Mouse (Mus musculus) embryonic facial prominence, embryonic 13.5 days (tissue): ENCODE results near the gene Ehbp1. TPM values are rescaled to one million over a fixed set of nuclear protein-coding genes. Genes with fewer than 3 reads are reported as not detected.

ENCODE experiments used
- ATAC-seq: fragments of 200-750 bp; cut with Nextera tagmentation; 2 replicates; pipeline ENCODE4 v1.8.0; 2017; ENCODE audit warnings: low read depth; ENCODE audit not compliant: insufficient number of reproducible peaks, insufficient read depth, low FRiP score, low TSS enrichment
- H3K27ac ChIP-seq: fragments of 300-500 bp; sonication (generic); 2 replicates; pipeline ENCODE4 v1.5.1; 2015; ENCODE audit warnings: moderate library complexity, mild to moderate bottlenecking, inconsistent platforms
- H3K27me3 ChIP-seq: fragments of 300-500 bp; sonication (generic); 2 replicates; pipeline ENCODE4 v1.6.1; 2015; ENCODE audit warnings: mild to moderate bottlenecking, inconsistent platforms
- H3K36me3 ChIP-seq: fragments of 300-500 bp; sonication (generic); 2 replicates; pipeline ENCODE4 v1.6.1; 2015; ENCODE audit warnings: mild to moderate bottlenecking, inconsistent platforms
- H3K4me1 ChIP-seq: fragments of 300-500 bp; sonication (generic); 2 replicates; pipeline ENCODE4 v1.6.1; 2015; ENCODE audit warnings: inconsistent platforms
- H3K4me2 ChIP-seq: fragments of 300-500 bp; sonication (generic); 2 replicates; pipeline ENCODE4 v1.6.1; 2015; ENCODE audit warnings: moderate library complexity, mild to moderate bottlenecking, inconsistent platforms
- H3K4me3 ChIP-seq: fragments of 300-500 bp; sonication (generic); 2 replicates; pipeline ENCODE4 v1.5.1; 2015; ENCODE audit warnings: mild to moderate bottlenecking, inconsistent platforms
- H3K9ac ChIP-seq: fragments of 300-500 bp; sonication (generic); 2 replicates; pipeline ENCODE4 v1.6.1; 2015; ENCODE audit warnings: mild to moderate bottlenecking, inconsistent platforms
- H3K9me3 ChIP-seq: fragments of 300-500 bp; sonication (generic); 2 replicates; pipeline ENCODE4 v1.6.1; 2016; ENCODE audit warnings: inconsistent platforms
- WGBS: fragments of 180-500 bp; shearing (Covaris S2); methylation state at CpG from one replicate; pipeline ENCODE4 v1.1.7; 2015; ENCODE audit warnings: mixed read lengths; 5-methylcytosine and 5-hydroxymethylcytosine counted together
- polyA plus RNA-seq: library from polyadenylated mRNA; unstranded; fragments of >200 nt; fragmentation: Nextera tagmentation; extraction: Ambion mirVana; gene quantifications from 2 replicates; pipeline ENCODE4 v1.2.1, GENCODE M21; 2015

Gene Ehbp1
- polyA plus RNA-seq, 1 experiment from 2014 or later: 17.6 TPM

GRCm38 (mm10) chr11:22140737-22141136 is 201.4 kb downstream of the Ehbp1 start:
- no peak for ATAC-seq
- Histone ChIP-seq H3K9ac (no peak overlapping the region), H3K4me2 (no peak overlapping the region), H3K27me3 (no peaks in the 10 kb centered on the region), H3K27ac (no peak overlapping the region), H3K4me3 (no peak overlapping the region), H3K36me3 (peaks cover 4% of the 10 kb centered on the region; the same call in 1 of the 2 replicates), H3K9me3 (no peaks in the 10 kb centered on the region), H3K4me1 (no peaks in the 10 kb centered on the region)
- WGBS: 84% methylated on average over 2 of the region's 2 CpGs

DNA sequence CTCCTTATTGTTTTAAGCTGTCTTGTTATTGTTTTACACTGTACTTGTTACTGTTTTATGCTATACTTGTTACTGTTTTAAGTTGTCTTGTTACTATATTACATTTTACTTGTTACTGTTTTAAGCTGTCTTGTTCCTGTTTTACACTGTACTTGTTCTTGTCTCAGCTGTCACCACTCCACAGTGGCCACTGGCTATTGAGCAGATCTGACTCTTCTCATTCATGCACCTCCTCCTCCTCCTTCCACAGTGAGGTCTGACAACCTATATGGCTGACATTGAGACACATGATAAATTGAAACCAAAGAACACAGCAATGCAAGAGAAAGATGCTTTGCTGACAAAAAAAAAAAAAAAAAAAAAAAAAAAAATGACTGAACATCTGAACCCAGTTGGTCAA is 203.6 kb downstream of the Ehbp1 start:
- Histone ChIP-seq H3K36me3 (0 out of 2 replicates have a peak, but pooled peaks cover 3% of the 10 kb centered on the region), H3K4me3 (no peak overlapping the region), H3K9ac (no peak overlapping the region), H3K9me3 (no peaks in the 10 kb centered on the region), H3K27me3 (no peaks in the 10 kb centered on the region), H3K4me1 (no peaks in the 10 kb centered on the region), H3K27ac (no peak overlapping the region), H3K4me2 (no peak overlapping the region)
- ATAC-seq: no peak

DNA sequence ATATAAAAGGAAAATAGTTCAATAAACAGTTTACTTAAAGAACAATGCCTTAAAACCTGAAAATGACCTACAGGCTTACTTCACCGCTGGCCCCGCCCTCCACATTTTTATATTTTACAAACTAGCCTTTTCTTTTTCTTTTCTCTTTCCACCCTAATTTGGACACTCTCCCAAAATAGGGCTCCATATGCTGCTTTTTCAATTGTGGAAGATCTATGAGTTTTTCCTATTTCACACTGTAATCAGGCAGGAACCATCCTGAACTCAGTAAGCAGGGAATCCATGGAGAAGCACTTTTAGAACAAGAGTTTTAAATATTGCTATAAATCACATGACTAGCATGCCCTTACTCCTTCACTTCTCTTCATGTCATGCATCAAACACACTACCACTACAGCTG is 216.9 kb downstream of the Ehbp1 start:
- no peak overlapping the region for H3K9ac ChIP-seq
- no peaks in the 10 kb centered on the region for H3K36me3 ChIP-seq
- H3K4me1 ChIP-seq: no peaks in the 10 kb centered on the region
- no peaks in the 10 kb centered on the region for H3K9me3 ChIP-seq
- H3K27ac ChIP-seq: no peak overlapping the region
- no peak for ATAC-seq
- WGBS: 98% methylated on average over 2 of the region's 2 CpGs
- H3K4me2 ChIP-seq: no peak overlapping the region
- no peak overlapping the region for H3K4me3 ChIP-seq
- no peaks in the 10 kb centered on the region for H3K27me3 ChIP-seq

DNA sequence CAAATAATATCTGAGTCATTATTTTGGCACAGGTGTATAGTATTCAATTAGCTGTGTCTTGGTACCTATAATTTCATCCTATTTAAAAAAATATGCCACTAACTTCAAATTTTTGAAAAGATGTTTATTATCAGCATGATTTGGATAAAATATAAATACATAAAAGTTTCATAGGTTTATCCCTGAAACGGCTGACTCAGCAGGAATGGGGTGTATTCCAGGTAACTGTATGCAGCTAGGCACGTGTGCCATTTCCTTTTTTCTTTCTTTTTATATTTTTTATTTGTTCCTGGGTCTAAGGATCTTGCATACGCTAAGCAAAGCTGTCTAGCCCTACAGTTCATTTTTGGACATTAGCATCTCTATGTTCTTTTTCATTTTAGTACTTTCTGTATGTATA is 223.2 kb downstream of the Ehbp1 start:
- Histone ChIP-seq H3K4me2 (no peak overlapping the region), H3K4me1 (no peaks in the 10 kb centered on the region), H3K9me3 (no peaks in the 10 kb centered on the region), H3K36me3 (no peaks in the 10 kb centered on the region), H3K4me3 (no peak overlapping the region), H3K9ac (no peak overlapping the region), H3K27me3 (no peaks in the 10 kb centered on the region), H3K27ac (no peak overlapping the region)
- WGBS: 90% methylated on average over 3 of the region's 3 CpGs
- ATAC-seq: no peak

DNA sequence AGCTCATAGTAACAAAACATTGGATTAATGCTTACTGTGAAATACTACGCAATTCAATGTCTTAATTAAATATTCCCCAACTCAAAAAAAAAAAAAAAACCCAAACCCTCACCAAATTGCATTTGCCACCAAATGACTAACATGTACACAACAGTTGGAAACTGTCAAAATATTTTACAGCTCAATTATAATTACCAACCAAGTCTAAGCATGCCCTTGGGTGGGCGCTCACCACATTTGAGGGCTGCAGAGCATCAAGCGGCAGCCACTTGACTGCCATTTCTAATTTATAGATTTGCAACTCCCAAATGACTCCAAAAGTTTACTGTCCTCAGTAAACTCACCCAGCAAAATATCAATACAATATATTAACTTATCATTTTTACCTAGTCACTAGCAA is 229.9 kb downstream of the Ehbp1 start:
- WGBS: 87% methylated on average over 3 of the region's 3 CpGs
- no peak overlapping the region for H3K4me3 ChIP-seq
- no peaks in the 10 kb centered on the region for H3K36me3 ChIP-seq
- no peak for ATAC-seq
- H3K9me3 ChIP-seq: no peaks in the 10 kb centered on the region
- H3K27me3 ChIP-seq: no peaks in the 10 kb centered on the region
- no peak overlapping the region for H3K27ac ChIP-seq
- H3K9ac ChIP-seq: no peak overlapping the region
- H3K4me1 ChIP-seq: no peaks in the 10 kb centered on the region
- H3K4me2 ChIP-seq: no peak overlapping the region

DNA sequence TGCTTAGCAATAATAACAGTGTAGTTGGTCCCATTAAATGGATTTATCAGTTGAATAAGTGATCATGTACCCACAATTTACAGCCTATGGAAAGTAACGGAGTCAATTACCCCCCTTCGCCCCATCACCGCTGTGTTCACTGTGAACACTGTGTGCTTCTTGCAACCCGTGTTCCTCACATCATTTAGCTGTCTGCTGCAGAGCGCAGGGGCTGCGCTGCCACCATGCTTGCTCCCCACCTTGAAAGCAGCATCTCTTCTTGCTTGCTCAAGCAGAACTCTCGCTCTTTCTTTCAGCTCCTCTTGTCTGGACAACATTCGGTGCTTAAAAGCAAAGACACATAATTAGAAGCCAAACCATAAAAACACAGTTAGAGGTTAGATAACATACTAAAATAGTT is 252.7 kb downstream of the Ehbp1 start:
- 83% methylated on average over 8 of the region's 8 CpGs for WGBS
- no peak overlapping the region for H3K27ac ChIP-seq
- H3K9me3 ChIP-seq: no peaks in the 10 kb centered on the region
- no peak for ATAC-seq
- no peak overlapping the region for H3K4me3 ChIP-seq
- H3K9ac ChIP-seq: no peak overlapping the region
- H3K4me2 ChIP-seq: no peak overlapping the region
- H3K36me3 ChIP-seq: peaks cover 7% of the 10 kb centered on the region; the same call in 1 of the 2 replicates
- H3K4me1 ChIP-seq: no peaks in the 10 kb centered on the region
- H3K27me3 ChIP-seq: no peaks in the 10 kb centered on the region

DNA sequence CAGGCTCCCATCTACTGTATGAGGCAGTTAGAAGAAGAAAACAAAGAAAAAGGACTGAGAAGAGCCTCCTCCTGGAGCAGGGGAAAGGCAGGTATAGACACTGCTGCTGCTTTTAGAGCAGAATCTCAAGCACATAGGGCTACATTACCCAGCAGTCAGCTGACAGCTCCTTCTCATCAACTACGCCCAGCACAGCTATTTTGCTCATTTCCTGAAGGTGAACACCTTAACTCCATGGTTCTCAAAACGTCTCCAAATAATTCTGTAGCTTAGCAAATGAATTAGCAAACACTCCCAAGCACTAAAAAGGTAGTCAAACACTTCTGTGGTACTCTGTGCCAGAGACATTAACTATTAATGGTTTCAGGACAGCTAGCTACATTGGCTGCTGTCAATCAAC is 278.7 kb downstream of the Ehbp1 start:
- Histone ChIP-seq H3K36me3 (peaks cover 28% of the 10 kb centered on the region; the same call in 1 of the 2 replicates), H3K27me3 (no peaks in the 10 kb centered on the region), H3K4me2 (no peak overlapping the region), H3K9ac (no peak overlapping the region), H3K9me3 (no peaks in the 10 kb centered on the region), H3K4me3 (no peak overlapping the region), H3K4me1 (no peaks in the 10 kb centered on the region), H3K27ac (no peak overlapping the region)
- ATAC-seq: no peak
- WGBS: 62% methylated on average over 2 of the region's 2 CpGs

DNA sequence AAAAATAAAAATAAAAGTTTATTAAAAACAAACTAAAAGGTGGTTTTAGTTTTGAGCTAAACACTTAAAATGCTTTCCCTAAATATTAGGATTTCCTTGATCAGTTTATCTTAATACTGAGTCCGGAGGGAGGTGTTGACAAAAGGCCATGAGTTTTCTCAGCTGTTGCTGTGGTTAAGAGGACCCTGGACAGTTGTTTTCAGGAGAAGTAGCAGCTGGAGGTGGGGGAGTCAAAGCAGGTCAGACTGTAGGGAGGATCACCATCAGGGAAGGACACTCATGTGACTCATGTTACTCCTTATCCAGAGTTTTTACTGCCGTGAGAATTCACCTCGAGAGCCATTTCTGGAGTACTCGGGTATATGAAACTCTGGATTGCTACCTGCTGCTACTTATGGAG is 280.4 kb downstream of the Ehbp1 start:
- 83% methylated on average over 4 of the region's 4 CpGs for WGBS
- Histone ChIP-seq H3K4me3 (no peak overlapping the region), H3K27ac (no peak overlapping the region), H3K9ac (no peak overlapping the region), H3K4me2 (no peak overlapping the region), H3K9me3 (no peaks in the 10 kb centered on the region), H3K36me3 (peaks cover 27% of the 10 kb centered on the region; the same call in 1 of the 2 replicates), H3K27me3 (no peaks in the 10 kb centered on the region), H3K4me1 (no peaks in the 10 kb centered on the region)
- no peak for ATAC-seq

DNA sequence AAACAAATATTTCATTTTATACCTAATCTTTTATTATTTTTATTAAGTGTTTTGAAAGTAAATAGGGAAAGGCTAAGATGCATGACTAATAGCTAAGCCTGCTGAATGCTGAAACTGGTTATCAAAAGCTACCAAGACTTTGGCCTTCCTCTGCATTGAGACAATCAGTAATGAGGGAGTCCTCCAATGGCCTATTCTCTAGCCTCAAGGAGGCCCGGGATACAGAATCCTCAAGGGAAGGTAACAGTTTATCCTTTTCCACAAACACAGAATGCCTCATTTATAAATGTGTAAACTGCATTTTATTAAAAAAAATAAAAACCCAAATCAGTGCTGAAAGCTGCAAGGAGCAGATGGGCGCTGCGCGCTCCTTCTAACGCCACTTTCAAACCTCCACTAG is 284.6 kb downstream of the Ehbp1 start:
- ATAC-seq: no peak
- Histone ChIP-seq H3K27ac (no peak overlapping the region), H3K9ac (no peak overlapping the region), H3K9me3 (no peaks in the 10 kb centered on the region), H3K36me3 (peaks cover 14% of the 10 kb centered on the region), H3K4me2 (no peak overlapping the region), H3K4me1 (no peaks in the 10 kb centered on the region), H3K4me3 (no peak overlapping the region), H3K27me3 (no peaks in the 10 kb centered on the region)
- 90% methylated on average over 5 of the region's 5 CpGs for WGBS

DNA sequence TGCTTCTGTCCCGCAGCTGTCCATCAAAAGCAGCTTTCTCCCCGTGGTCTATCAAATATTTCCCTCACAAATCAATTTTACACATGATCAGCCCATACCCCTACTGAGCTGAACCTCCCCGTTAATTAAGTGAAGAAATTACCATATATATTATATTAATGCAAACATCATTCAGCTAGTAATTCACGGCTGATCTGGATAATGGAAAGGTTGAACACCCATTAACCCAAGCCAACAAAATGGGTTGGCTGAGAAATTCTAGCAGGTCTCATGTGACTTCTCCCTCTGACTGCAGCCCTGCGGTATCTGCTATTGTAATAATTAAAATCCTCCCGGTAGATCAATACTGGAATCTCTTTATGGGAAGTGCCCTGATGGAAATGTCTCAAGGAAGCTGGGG is 286.2 kb downstream of the Ehbp1 start:
- no peak overlapping the region for H3K27ac ChIP-seq
- H3K4me2 ChIP-seq: no peak overlapping the region
- no peaks in the 10 kb centered on the region for H3K27me3 ChIP-seq
- H3K4me3 ChIP-seq: no peak overlapping the region
- H3K4me1 ChIP-seq: no peaks in the 10 kb centered on the region
- ATAC-seq: no peak
- peaks cover 16% of the 10 kb centered on the region for H3K36me3 ChIP-seq
- WGBS: 71% methylated on average over 6 of the region's 6 CpGs
- no peak overlapping the region for H3K9ac ChIP-seq
- H3K9me3 ChIP-seq: no peaks in the 10 kb centered on the region

- Histone ChIP-seq H3K4me2 (no peak overlapping the region), H3K9ac (no peak overlapping the region), H3K27ac (no peak overlapping the region), H3K9me3 (no peaks in the 10 kb centered on the region), H3K36me3 (peaks cover 11% of the 10 kb centered on the region), H3K4me3 (no peak overlapping the region), H3K27me3 (no peaks in the 10 kb centered on the region), H3K4me1 (no peaks in the 10 kb centered on the region)
- no peak for ATAC-seq
- 80% methylated on average over 10 of the region's 10 CpGs for WGBS
Observed at GRCm38 (mm10) chr11:22053034-22053668, 288.9 kb downstream of the Ehbp1 start.

GRCm38 (mm10) chr11:22050864-22051263 is 291.2 kb downstream of the Ehbp1 start:
- H3K9ac ChIP-seq: no peak overlapping the region
- ATAC-seq: no peak
- H3K4me2 ChIP-seq: no peak overlapping the region
- WGBS: 57% methylated on average over 7 of the region's 7 CpGs
- no peaks in the 10 kb centered on the region for H3K27me3 ChIP-seq
- peaks cover 11% of the 10 kb centered on the region for H3K36me3 ChIP-seq
- H3K27ac ChIP-seq: no peak overlapping the region
- no peak overlapping the region for H3K4me3 ChIP-seq
- no peaks in the 10 kb centered on the region for H3K4me1 ChIP-seq
- no peaks in the 10 kb centered on the region for H3K9me3 ChIP-seq
